Mouse (Mus musculus): Measurements from ENCODE around the gene Dmap1.

Gene Dmap1

DNA sequence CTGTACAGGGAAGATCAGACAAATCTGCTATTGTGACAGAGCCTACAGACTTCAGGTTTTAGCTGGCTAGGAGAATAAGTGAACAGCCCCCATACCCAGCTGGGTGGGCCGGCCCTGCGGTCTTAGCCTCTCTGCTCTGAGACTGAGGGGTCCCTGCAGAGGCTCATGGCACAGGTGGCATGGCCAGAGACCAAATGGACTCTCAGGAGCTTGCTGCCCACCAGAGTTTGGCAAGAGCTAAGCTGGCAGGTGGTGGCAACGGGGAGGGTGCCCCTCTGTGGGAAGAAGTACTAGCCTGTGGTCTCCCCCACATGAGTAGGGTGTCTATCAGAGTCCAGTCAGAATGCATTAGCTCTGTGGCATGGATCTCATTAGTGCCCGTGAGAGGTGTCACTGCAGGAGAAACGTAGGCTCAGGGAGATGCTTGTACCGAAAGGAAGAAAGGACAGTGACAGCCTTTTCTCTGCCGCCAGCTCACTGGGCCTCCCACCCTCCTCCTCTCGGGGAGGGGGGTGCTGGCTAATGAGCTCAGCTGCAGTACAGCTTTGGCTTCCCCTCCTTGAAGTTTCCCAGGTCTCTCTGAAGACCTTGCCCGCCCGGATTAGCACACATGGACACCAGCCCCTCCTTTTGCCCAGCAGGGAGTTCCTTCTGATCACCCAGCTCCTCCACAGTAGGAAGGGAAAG lies 27.9 kb downstream of the Dmap1 start:
- H3K27me3 ChIP-seq (ENCODE audit: insufficient read depth, low read length), result no peaks in the 10 kb centered on the region
- peaks cover 28% of the 10 kb centered on the region for H3K36me3 ChIP-seq (ENCODE audit: insufficient read depth, low read length)
- no peaks in the 10 kb centered on the region for H3K9me3 ChIP-seq (ENCODE audit: low read length)
- H3K4me3 ChIP-seq (replicated peaks; ENCODE audit: low read length), result no peak overlapping the region
- TF ChIP-seq POU5F1 (IDR thresholded peaks at IDR 0.05; ENCODE audit: borderline replicate concordance, low read length), result no peak
- no peak for TF ChIP-seq NANOG (IDR thresholded peaks at IDR 0.05; ENCODE audit: borderline replicate concordance, low read length)
- TF ChIP-seq CTCF (conservative IDR thresholded peaks at IDR 0.05; ENCODE audit: low read length), result no peak
- peaks cover 48% of the 10 kb centered on the region for H3K4me1 ChIP-seq (replicated peaks; ENCODE audit: low read depth, low read length)

DNA sequence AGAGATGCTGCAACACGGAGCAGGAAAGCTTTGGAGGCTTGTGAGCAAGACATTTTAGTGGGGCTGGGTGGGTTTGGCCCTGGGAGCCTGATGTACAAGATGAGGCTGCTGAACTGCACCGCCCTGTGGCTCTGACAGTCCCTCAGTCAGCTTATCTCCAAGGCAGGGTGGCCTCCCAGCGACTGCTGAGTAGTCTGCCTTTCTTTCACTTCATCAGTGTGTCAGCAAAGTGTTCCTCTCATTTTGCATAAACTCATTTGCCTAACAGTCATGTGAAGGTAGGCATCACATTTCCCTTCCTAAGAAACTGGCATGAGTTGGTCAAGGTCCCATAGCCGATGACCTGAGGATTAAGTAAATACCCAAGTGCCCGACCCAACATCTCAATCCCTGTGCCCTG lies 29.3 kb downstream of the Dmap1 start:
- H3K36me3 ChIP-seq (ENCODE audit: insufficient read depth, low read length), result peaks cover 38% of the 10 kb centered on the region
- no peaks in the 10 kb centered on the region for H3K9me3 ChIP-seq (ENCODE audit: low read length)
- no peak overlapping the region for H3K4me3 ChIP-seq (replicated peaks; ENCODE audit: low read length)
- H3K4me1 ChIP-seq (replicated peaks; ENCODE audit: low read depth, low read length), result peaks cover 40% of the 10 kb centered on the region
- H3K27me3 ChIP-seq (ENCODE audit: insufficient read depth, low read length), result no peaks in the 10 kb centered on the region
- TF ChIP-seq POU5F1 (IDR thresholded peaks at IDR 0.05; ENCODE audit: borderline replicate concordance, low read length), result no peak
- TF ChIP-seq NANOG (IDR thresholded peaks at IDR 0.05; ENCODE audit: borderline replicate concordance, low read length), result no peak
- TF ChIP-seq CTCF (conservative IDR thresholded peaks at IDR 0.05; ENCODE audit: low read length), result no peak

GRCm38 (mm10) chr4:117651626-117652101 lies 30.4 kb downstream of the Dmap1 start:
- Histone ChIP-seq H3K36me3 (ENCODE audit: insufficient read depth, low read length) (peaks cover 43% of the 10 kb centered on the region), H3K4me1 (replicated peaks; ENCODE audit: low read depth, low read length) (peaks cover 42% of the 10 kb centered on the region), H3K4me3 (replicated peaks; ENCODE audit: low read length) (no peak overlapping the region), H3K27me3 (ENCODE audit: insufficient read depth, low read length) (no peaks in the 10 kb centered on the region), H3K9me3 (ENCODE audit: low read length) (no peaks in the 10 kb centered on the region)
- no peak for TF ChIP-seq POU5F1 (IDR thresholded peaks at IDR 0.05; ENCODE audit: borderline replicate concordance, low read length)
- no peak for TF ChIP-seq NANOG (IDR thresholded peaks at IDR 0.05; ENCODE audit: borderline replicate concordance, low read length)
- no peak for TF ChIP-seq CTCF (conservative IDR thresholded peaks at IDR 0.05; ENCODE audit: low read length)

DNA sequence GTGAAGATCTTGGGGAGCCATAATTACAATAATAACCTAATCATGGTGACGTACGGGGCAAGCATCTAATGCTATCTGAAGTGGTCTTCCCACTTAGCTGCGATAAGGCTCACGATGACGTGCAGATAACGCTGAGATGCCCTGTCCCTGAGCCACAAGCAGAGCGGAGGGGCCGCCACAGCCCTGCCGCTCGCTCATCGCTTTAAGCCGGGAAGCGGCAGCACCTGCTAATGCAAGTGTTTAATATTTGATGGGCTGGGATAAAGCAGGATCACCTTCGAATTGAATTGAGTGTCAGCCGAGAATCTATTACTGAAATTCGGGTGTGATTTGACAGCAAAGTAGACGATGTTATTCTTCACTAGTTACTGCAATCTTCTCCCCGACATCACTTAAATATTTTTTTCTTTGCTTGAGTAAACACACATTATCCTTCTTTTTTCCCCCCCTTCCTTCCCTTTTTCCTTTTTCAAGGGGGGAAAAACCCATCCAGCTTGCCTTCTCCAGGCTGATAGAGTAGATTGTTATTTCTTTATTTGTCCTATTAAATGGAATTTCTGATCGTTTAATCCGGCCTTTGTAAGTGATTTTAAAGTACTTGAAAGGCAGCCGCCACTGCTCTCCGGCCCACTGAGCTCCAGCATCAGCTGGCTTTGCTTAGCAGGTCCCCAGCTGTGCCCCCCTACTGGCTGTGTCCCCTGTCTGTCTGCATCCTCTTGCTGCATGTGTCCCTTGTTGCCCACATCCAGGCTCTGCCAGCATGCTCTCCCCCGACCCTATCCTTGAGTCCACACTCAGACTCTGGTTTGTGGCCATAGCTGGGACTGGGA lies 34.9 kb downstream of the Dmap1 start:
- TF ChIP-seq CTCF (conservative IDR thresholded peaks at IDR 0.05; ENCODE audit: low read length) (no peak), POU5F1 (IDR thresholded peaks at IDR 0.05; ENCODE audit: borderline replicate concordance, low read length) (no peak), NANOG (IDR thresholded peaks at IDR 0.05; ENCODE audit: borderline replicate concordance, low read length) (no peak)
- Histone ChIP-seq H3K36me3 (ENCODE audit: insufficient read depth, low read length) (peaks cover 50% of the 10 kb centered on the region), H3K4me1 (replicated peaks; ENCODE audit: low read depth, low read length) (peaks cover 28% of the 10 kb centered on the region), H3K27me3 (ENCODE audit: insufficient read depth, low read length) (no peaks in the 10 kb centered on the region), H3K4me3 (replicated peaks; ENCODE audit: low read length) (no peak overlapping the region), H3K9me3 (ENCODE audit: low read length) (no peaks in the 10 kb centered on the region)

DNA sequence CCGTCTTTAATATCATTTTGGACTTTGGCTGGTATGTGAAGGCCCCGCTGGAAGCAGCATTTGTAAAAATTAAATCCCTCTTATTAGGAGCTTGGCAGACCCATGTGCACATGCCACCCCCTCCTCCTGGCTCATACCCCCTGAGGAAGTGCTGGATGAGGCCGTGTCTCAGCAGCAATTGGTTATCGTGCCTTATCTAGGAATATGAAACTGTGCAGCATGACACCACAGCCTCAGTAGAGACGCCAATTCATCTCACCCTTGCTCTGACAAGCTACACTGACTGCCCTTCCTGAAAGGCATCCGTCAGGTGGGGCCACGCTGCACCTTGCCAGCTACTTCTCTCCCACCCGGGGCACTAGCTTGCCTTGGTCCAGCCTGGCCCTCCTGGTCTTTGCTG lies 35.6 kb downstream of the Dmap1 start:
- TF ChIP-seq POU5F1 (IDR thresholded peaks at IDR 0.05; ENCODE audit: borderline replicate concordance, low read length) (no peak), NANOG (IDR thresholded peaks at IDR 0.05; ENCODE audit: borderline replicate concordance, low read length) (no peak), CTCF (conservative IDR thresholded peaks at IDR 0.05; ENCODE audit: low read length) (no peak)
- H3K27me3 ChIP-seq (ENCODE audit: insufficient read depth, low read length), result no peaks in the 10 kb centered on the region

GRCm38 (mm10) chr4:117645859-117646258 lies 36.2 kb downstream of the Dmap1 start:
- Histone ChIP-seq H3K27me3 (ENCODE audit: insufficient read depth, low read length) (no peaks in the 10 kb centered on the region), H3K4me3 (replicated peaks; ENCODE audit: low read length) (no peak overlapping the region), H3K36me3 (ENCODE audit: insufficient read depth, low read length) (peaks cover 57% of the 10 kb centered on the region), H3K4me1 (replicated peaks; ENCODE audit: low read depth, low read length) (peaks cover 28% of the 10 kb centered on the region), H3K9me3 (ENCODE audit: low read length) (no peaks in the 10 kb centered on the region)
- TF ChIP-seq CTCF (conservative IDR thresholded peaks at IDR 0.05; ENCODE audit: low read length) (no peak), POU5F1 (IDR thresholded peaks at IDR 0.05; ENCODE audit: borderline replicate concordance, low read length) (no peak), NANOG (IDR thresholded peaks at IDR 0.05; ENCODE audit: borderline replicate concordance, low read length) (no peak)

More for the DNA sequence above, 35.6 kb downstream of the Dmap1 start:
- Histone ChIP-seq H3K4me3 (replicated peaks; ENCODE audit: low read length) (no peak overlapping the region), H3K36me3 (ENCODE audit: insufficient read depth, low read length) (peaks cover 55% of the 10 kb centered on the region), H3K9me3 (ENCODE audit: low read length) (no peaks in the 10 kb centered on the region), H3K4me1 (replicated peaks; ENCODE audit: low read depth, low read length) (peaks cover 28% of the 10 kb centered on the region)

GRCm38 (mm10) chr4:117645031-117645435 lies 37.0 kb downstream of the Dmap1 start:
- Histone ChIP-seq H3K27me3 (ENCODE audit: insufficient read depth, low read length) (no peaks in the 10 kb centered on the region), H3K4me3 (replicated peaks; ENCODE audit: low read length) (peak overlapping the region; percentile 66), H3K36me3 (ENCODE audit: insufficient read depth, low read length) (peaks cover 60% of the 10 kb centered on the region), H3K4me1 (replicated peaks; ENCODE audit: low read depth, low read length) (peaks cover 25% of the 10 kb centered on the region), H3K9me3 (ENCODE audit: low read length) (no peaks in the 10 kb centered on the region)
- TF ChIP-seq CTCF (conservative IDR thresholded peaks at IDR 0.05; ENCODE audit: low read length) (no peak), POU5F1 (IDR thresholded peaks at IDR 0.05; ENCODE audit: borderline replicate concordance, low read length) (no peak), NANOG (IDR thresholded peaks at IDR 0.05; ENCODE audit: borderline replicate concordance, low read length) (no peak)

DNA sequence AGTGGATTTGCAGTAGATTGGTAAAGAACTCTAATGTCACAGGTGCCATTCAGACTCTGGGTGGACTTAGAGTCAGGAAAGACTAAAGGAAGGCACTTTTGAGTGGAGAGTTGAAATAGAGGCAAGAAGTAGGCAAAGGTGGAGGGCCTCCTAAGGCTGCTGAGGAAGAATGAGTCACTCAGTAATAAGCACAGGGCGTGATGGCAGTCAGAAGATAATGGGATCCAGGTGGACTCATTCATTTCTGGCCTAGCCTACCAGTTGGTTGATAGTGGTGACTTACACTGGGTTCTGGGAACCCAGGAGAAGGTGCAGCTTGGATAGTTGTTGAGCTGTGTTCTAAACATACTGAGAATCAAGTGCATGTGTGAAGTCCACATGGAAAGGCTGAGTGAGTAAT lies 40.3 kb downstream of the Dmap1 start:
- peaks cover 22% of the 10 kb centered on the region for H3K4me1 ChIP-seq (replicated peaks; ENCODE audit: low read depth, low read length)
- H3K9me3 ChIP-seq (ENCODE audit: low read length), result no peaks in the 10 kb centered on the region
- no peak for TF ChIP-seq CTCF (conservative IDR thresholded peaks at IDR 0.05; ENCODE audit: low read length)
- no peak for TF ChIP-seq POU5F1 (IDR thresholded peaks at IDR 0.05; ENCODE audit: borderline replicate concordance, low read length)
- TF ChIP-seq NANOG (IDR thresholded peaks at IDR 0.05; ENCODE audit: borderline replicate concordance, low read length), result no peak
- H3K36me3 ChIP-seq (ENCODE audit: insufficient read depth, low read length), result peaks cover 43% of the 10 kb centered on the region
- no peaks in the 10 kb centered on the region for H3K27me3 ChIP-seq (ENCODE audit: insufficient read depth, low read length)
- no peak overlapping the region for H3K4me3 ChIP-seq (replicated peaks; ENCODE audit: low read length)

Measured in E14TG2a.4 (cell line).